Mouse (Mus musculus): ENCODE measurements around the gene Obscn.

Obscn gene

DNA sequence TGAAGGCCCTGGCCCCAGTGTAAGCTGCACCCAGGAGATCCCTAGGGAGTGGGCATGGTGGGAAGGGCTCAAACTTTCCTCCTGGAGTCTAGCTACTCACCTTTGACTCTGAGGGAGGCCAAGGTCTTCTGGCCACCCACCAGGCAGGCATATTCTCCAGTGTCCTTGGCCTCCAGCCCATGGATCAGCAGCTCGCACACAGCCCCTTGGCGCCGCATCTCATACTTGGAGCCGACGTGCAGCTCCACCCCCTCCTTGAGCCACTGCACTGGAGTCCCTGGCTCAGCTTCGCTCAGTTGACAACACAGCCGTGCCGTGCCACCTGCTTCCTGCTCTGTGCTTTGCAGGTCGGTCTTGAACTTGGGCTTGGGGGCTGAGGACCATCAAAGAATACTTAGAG is 85.2 kb downstream of the Obscn start:
- DNase-seq, result no peak

DNA sequence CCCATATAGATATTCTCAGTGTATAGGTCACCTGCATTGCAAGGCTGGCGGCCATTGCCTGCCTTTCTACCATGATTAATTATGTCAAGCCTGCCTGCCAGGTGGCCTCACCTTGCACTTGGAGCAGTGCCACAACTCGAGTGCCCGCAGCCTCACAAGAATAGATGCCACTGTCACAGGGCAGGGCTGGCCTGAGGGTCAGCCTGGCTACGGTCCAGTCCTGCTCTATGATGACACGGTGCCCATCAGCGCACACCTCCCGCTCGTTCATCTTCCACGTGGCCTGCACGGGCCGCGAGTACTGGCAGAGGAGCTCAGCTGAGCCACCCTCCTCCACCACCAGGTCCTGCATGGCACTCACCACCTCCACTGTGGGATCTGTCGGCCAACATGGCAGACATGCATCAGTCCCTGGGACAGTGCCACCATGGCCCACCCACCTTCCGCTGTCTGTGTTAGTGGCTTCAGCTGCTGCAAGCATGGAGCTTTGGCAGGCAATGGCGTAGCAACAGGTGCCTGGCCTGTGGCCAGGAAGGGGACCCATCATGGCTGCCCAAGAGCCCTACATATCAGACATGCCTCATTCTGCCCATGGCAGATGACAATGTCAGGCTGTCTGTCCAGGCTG is 91.4 kb downstream of the Obscn start:
- no peak for DNase-seq

DNA sequence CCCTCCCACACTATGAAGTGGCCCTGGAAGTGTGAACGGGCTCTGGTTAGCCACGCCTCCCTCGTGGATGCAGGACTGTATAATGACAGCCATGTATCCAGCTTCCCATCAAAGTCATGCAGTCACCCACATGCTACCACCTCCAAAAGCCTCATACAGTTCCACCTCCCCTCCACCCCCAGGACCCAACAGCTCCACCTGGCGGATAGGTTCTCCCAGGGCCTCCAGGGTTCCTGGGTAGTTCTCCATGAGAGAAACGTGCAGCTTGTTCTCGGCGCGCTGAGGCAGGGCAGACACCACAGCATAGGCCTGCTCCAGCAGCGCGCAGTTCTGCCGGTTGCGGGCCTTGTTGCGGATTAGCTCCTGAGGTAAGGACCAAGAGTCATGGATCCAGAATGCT is 107.2 kb downstream of the Obscn start:
- DNase-seq, result no peak

DNA sequence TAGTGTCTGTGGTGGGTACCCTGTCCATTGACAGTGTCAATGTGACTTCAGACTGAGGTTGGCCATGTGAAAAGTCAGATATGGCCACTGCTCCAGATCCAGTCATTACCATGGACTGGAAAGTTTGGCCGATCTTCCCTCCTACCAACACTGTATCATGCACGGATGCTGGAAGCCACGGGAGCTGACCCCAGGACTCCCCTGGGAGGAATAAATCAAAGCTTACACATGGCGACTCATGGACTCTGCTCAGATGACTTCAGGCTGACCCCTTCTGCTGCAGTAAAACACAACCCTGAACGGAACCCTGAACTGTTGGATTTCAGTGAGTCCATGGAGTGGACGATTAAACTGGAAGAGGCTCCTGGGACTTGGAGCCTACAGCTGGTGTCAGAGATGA is 109.8 kb downstream of the Obscn start:
- DNase-seq, result no peak

DNA sequence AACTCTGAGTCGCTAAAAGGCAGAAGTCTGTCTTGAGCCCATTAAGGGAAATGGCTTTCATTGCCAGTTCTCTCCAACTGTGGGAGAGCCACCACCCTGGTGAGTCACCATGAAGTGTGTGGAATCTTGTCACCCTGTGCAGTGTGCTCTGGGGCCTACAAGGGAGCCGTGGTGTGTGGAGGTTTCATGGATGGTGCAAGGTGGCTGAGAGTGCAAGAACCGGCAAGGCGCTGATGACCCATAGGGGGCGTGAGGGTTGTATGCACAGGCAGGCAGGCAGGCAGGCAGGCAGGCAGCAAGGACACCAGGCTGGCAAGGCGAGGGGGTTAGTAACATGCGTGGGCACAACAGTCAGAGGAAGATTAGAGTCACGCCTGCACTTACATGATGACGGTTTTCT is 121.2 kb downstream of the Obscn start:
- peak in 1 of 2 experiments; percentile 19 for DNase-seq

DNA sequence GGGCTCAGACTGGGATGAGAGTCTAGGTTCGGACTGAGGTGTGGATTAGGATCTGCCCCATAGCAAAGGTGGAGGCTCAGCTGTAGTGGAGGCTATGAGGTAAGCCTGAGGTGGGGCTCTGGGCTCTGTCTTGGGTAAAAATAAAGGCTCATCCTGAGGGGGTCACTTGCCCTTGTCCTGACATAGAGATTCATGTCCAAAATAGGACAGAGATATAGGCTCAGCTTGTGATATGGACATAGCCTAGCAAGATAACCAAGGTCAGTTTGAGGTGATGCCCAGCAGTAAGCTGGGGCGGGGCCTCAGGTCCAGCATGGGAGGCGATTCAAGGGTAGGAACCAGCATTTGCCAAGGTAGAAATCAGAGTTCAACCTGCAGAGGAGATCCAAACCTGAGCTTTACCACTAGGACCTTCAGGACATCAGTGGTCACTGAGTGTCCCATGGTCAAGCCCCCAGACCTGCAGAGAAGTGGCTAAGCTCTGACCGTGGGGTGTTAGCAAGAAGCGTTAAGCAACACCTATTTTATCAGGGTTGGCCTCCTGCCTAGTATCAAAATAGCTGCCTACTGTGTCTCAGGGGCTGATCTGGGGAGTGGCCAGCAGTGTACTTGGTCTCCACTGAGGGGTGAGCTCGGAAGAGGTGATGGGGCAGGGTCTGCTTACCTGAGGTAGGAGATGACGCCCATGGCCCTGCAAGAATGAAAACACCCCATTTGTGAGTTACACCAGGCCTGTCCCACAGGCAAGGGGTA is 133.7 kb downstream of the Obscn start:
- no peak for DNase-seq

DNA sequence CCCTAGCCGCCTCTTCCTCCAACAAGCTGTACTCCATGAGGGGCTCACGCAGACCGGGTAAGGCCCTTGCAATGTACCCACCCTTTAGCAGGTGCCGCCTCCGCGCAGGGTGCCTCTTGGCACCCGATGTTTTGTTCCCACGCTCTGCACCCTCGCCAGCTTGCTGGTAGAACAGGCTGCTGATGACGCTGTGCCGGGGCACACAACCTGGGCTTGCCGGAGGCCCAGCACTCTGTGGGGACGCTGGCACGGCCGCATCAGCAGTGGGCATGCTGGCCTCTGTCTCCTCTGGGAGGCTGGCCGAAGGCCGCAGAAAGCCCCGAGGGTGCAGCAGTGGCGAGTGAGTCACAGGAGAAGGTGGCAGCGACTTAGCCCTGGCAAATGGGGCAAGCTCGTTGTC is 135.6 kb downstream of the Obscn start:
- DNase-seq, result no peak

DNA sequence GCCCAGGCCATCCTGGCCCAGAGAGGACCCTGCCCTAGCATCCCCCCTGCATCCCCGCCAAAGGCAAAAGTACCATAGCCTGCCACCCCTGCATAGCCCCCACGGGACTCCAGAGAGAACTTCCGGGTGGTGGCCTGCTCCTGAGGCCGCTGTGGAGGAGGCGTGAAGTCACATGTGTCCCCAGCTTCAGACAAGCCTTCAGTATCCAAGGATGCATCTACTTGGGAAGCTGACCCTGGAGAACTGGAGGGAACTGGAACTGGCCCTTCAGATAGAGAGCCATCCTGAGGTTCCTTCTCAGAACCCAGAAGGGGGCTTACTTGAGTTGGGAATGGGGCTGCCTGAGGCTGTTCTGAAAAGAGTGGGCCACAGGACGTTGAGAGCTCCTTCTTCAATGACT is 136.4 kb downstream of the Obscn start:
- no peak for DNase-seq

DNA sequence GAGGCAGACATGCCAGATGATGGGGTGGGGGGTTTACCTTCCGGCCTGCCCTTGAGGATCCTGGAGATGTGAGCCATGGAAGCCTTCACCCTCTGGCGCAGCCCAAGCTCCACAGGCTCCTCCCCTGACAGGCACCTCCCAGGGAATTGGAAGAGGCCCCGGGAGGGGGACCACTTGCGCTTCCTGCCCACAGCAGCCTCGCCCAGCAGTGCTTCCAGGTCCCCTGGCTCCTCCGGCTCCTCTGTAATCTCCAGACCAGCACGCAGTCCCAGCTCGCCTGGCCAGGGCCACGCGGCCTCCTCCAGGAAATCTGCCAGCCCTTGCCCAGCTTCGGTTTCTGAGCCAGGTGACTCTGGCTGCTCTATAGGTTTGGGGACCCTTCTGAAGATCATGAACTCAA is 137.0 kb downstream of the Obscn start:
- no peak for DNase-seq

DNA sequence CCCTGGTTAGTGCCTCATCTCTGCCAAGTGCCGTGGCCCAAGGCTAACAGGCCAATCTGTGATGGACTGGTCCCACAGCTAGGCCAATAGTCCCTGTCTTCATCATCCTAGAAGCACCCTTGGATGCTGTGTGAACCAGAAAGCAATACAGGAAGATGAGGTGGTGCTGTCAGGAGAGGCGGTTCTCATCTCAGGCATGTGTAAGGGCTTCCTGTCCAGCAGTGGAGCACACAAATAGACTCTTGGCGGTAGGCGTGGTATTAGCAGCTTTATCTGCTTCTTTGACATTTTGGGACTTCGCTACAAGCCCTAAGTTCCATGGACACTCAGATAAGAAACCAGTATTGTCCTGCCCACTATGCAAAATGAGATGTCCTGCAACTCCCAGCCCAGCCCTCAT is 138.7 kb downstream of the Obscn start:
- DNase-seq, result no peak

DNA sequence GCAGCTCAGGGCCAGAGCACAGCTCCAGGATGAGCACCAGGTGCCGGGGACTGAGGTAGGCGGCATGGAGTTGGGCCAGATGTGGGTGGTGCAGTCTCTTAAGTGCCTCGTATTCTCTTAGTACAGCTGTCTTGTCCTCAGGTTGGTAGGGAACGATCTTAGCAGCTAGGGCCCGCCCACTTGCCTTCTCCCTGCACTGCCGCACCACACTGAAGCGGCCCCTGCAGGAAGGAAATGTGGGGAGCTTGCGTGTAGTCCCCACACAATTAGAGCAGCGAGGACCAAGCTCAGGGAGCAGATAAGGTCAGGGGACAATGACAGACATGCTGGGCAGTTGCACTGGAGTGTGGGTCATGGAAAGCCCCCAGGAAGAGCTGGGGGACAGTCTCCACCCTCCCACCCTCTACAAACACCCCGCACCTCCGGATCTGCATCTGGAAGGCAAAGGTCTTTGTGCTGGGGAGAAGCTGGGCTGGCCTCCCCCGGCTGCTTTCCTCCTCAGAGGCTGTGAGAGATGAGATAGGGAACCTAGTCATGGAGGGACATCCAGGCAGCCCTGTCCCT is 140.3 kb downstream of the Obscn start:
- no peak for DNase-seq

DNA sequence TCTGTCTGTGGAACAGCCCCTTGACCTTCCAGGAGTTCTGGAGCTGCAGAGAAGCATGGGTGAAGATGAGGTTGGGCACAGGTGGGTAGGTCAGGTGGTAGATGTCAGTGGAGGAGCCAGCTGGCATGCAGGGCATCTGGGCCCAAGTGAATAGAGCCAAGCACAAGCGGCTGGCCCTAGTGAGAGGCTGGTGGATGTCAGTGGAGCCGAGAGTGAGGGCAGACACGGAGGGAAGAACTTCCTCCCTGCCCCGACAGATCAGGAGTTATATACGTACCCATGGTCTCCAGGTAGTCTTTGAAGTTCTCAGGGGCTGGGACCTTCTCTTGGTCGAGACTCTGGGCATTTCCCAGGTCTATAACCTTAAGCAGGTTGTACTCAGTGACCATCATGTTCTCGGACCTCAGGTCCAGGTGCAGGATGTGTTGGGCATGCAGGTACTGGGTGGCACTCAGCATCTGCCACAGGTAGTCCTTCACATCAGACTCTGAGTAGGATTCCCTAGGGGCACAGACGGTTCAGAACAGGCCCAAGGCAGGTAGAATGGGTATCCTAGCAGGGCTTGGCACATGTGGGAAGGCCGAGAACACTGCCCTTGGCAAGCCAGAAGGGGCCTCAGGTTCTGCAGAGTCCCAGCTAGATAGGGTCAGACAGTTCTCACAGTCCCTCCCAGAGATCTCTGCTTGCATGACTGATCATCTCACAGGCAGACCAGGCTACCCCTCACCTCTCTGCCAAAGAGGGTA is 141.0 kb downstream of the Obscn start:
- no peak for DNase-seq

DNA sequence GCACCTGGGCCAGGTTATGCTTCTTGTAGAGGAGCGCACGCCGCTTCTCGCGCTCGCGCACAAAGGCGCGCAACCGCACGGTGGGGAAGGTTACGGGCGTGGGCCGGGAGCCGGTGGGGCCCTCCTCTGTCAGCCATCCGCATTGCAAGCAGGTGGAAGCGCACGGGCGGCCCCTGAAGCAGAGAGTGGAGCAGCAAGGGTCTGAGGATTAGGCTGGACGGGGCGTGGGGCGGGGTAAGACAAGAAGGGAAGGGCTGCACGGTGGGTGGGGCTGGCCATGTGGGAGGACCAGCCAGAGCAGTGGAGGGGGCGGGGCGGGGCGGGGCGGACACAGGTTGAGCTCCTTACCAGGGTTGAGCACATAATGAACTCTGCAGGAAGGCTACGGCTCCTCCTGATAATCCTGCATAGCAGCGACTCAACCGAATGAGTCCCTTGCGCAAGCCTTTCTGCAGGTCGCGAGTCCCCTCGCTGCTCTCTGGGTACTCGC is 141.8 kb downstream of the Obscn start:
- peak; percentile 50 to 61 for DNase-seq

DNA sequence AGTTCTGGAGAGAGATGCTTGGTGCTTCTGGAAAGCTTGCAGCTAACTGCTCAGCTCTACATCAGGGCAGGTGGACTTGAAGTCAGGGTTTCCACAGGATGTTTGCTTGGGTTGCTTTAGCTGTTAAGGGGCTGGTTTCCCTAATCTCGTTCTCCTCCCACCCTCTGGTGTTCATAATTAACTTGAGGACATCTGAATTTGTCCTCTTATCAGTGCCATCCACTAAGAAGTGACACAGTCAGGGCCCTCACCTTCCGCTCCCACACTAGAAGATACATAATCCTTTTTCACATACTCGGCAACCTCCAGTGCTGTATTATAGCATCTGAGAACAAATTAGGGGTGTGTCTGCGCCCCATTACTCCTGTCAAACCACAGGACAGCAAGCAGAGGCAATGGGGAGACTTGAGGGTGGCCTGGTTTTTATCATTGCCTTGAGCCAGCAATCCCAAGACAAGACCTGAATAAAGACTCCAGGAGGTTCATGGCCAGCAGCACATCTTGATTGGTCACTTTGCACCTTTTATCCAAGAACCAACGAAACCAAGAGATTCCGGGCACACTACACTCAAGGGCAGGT is 143.0 kb downstream of the Obscn start:
- no peak for DNase-seq

DNA sequence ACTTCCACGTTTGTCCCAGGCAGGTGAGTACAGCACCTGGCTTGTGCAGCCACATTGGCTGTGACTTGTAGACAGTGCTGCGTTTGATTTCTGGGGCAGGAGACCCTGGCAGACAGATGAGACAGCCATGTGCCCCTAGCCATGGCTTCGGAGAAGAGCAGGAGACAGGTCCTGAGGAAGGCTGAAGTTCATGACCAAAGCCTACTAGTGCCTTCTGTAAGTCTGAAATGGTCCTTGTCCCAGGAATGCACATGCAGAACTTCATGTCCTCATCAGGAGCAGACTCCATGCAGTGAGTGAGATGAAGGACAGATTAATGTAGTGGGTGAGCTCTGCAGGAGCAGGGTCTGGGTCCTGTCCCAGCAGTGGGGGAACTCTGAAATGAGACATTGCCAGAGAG is 144.3 kb downstream of the Obscn start:
- DNase-seq, result no peak

DNA sequence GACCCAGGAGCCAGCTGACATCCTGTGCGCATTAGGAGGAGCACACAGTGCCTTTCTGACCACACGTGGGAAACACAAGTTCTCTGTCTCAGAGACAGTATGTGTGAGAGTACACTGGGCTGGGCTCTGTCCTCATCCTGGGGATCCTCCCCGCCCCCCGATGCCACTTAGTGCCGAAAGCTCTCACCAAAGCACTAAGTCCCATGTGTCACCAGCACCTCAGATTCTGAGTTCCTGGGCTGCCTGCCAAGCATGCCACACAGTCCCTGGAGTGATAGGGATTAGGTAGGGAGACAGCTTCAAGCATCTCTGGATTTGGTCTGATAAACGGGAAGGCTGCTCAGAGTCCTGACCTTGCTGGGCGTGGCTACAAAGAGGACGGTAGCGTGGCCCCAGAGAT is 145.4 kb downstream of the Obscn start:
- DNase-seq, result no peak

DNA sequence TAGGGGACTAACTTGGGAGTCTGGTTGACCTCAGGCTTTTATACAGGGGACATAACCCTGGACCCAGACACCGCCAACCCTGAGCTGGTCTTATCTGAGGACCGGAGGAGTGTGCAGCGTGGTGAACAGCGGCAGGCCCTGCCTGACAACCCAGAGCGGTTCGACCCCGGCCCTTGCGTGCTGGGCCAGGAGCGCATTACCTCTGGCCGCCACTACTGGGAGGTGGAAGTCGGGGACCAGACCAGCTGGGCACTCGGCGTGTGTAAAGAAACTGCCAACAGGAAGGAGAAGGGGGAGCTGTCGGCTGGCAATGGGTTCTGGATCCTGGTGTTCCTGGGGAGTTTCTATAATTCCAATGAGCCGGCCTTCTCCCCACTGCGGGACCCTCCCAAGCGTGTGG is 146.1 kb downstream of the Obscn start:
- no peak for DNase-seq

DNA sequence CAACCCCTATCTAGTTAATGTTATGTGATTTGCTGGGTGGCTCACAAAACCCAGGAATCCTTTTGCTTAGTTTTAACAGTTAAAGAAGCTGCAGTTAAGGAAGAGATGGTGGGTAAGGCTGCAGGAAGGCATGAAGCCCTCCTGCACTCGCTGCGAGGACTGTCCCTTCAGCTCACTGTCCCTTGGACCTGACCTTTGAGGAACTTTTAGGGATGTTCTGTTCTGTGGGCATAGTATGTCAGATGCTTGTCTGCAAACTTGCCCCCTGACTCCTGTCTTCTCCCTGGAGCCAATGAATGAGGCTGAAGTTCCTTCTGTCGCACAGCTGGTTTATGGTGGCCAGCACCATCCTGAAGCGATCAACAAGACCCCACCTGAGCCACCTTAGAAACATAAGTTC is 147.0 kb downstream of the Obscn start:
- no peak for DNase-seq

DNA sequence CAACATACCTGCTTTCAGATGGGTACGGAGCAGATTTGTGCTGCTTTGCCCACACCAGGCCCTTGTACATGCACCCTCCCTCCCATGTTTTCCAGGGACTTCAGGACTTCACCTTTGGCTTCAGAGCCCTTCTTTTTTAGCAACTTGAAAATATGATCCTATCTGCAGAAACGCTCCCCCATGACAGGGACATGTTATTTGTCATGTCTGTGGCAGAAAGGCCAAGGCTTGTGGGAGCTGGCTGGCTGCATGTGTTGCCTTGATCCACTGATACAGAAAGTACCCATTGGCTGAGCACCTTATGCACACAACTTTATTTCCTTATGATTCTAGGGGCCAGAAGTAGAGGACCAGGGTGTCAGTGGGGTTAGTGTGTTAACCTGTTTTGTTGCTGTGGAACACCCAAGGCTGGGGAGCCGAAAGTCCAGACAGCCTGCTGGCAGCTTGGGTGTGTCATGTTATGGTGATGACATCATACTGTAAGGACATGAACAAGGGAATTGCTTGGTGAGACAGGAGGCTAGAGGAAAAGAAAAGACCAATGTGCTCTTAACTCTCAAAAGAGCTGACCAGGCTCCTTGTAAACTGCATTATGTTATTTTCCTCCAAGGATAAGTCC is 150.8 kb downstream of the Obscn start:
- no peak for DNase-seq

DNA sequence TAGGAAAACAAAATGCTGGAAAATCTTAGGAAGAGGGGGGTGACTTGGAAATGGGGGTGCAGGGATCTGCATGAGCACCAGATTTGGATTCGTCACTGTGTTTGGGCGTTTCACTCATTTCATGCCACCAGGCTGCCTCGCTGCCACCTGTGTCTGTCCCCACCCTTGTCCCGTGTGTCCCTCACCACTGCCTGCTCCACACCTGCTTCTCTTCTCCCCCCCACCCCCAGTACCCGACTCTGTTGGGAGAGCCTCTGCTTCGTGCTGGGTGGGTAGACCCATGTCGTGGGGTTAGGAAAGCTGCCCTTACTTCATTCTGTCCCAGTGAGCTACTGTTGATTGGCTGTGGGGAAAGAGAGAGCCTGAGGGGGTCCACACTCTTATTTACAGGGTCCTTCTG is 151.5 kb downstream of the Obscn start:
- DNase-seq, result no peak

DNA sequence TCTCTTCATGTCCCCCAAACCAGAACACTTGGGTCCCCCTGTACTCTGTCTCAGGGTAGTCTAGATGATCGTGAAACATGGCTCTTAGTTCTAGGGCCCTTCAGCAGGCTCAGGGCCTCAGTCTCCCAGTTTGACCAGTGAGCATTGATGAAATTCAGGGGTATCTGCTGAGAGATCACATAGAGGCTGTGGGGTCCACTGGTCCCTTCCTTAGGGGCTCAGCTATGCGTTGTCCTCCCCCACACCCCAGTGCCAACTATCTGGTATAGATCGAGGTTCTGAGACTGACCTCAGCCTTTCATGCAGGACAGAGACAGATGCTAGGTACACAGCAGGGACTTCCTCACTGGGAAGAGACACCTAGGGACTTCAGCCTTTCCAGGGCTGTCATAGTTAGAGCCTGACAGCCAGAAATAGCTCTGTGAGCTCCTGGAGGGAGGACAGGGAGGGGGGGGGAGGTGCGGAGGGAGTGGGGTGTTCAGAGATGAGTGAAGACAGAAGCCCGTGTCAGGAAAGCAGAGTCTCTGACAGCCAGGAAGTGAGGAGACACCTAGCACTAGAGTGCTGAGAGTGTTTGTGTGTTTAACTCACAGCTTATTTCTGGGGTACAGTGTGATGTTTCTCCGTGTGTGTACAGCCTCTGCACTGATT is 152.4 kb downstream of the Obscn start:
- DNase-seq, result no peak

DNA sequence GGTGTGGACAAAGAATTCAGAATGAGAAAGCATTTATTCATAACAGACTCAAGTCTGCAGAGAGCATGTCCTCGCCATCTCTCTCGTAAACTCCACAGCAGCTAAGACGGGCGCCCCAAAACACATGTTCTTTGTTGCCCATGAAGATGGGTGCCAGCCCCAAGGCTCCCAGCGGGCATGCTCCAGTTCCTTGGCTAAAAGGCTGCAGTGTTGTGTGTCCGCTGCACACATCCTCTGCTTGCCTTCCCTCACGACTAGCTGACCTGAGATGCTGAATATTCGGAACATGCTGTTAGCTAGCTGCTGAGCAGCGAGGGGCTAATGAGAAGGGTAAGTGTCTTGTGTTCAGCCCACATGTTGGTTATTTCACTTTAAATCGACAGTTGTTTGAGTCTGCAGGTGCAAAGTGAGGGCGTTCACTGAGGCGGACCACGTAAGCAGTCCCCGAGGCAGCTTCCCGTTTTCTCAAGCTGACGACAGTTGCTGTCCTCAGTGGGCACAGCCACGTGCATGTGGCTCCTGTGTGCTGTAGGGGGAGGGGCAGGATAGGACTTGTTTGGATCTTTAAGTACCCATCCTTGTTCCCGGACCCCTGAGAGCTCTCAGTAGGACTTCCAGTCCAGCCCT is 153.6 kb downstream of the Obscn start:
- DNase-seq, result no peak
